Mouse (Mus musculus) ovary, adult 18-20 months (tissue): ENCODE data around the gene A930018P22Rik.

ENCODE experiments used
- DNase-seq: peaks from one replicate; pipeline ENCODE4 v3.0.0; 2022; ENCODE audit warnings: low spot score, mixed read lengths

A930018P22Rik gene

GRCm38 (mm10) chr2:104119097-104119496 is 3.5 kb upstream of the A930018P22Rik start:
- no peak for DNase-seq

GRCm38 (mm10) chr2:104120312-104120711 is 2.3 kb upstream of the A930018P22Rik start:
- no peak for DNase-seq

GRCm38 (mm10) chr2:104121681-104122504 is 676 bp upstream of the A930018P22Rik start:
- no peak for DNase-seq

DNA sequence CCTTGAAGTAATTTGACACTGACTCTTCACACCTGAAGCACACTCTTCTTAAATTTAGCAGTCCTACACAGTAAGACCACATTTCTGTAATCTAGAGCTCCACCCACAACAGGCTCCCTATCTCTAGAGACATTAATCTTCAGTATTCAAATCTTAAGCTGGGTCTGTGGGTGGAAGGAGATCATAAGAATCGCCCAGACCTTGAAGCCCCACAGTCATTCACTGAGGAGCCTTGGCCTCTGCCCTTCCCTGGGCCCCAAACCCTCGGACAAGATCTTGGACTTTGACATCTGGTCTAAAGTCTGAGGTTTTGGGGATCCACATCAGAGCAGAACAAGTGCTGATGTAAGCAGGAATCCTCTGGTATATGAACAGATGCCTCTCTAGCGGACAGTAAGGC is 971 bp downstream of the A930018P22Rik start:
- no peak for DNase-seq

DNA sequence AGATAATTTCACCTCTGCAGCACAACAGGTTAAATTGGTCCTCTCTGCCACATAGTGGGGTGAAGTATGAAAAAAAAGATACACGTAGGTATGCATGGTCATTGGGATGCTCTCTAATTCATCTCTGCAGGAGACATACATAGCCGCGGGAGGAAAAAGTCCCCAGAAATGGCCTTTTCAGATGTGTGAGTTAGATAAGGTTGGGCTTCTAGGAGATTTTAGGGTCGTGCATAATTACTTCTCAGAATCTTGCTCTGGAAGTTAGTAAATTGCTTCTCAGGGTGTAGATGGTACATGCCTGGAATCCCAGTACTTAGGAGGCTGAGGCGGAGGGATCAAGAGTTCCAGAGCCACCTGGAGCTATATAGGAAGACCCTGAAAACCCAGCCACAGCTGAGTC is 1.5 kb downstream of the A930018P22Rik start:
- no peak for DNase-seq

DNA sequence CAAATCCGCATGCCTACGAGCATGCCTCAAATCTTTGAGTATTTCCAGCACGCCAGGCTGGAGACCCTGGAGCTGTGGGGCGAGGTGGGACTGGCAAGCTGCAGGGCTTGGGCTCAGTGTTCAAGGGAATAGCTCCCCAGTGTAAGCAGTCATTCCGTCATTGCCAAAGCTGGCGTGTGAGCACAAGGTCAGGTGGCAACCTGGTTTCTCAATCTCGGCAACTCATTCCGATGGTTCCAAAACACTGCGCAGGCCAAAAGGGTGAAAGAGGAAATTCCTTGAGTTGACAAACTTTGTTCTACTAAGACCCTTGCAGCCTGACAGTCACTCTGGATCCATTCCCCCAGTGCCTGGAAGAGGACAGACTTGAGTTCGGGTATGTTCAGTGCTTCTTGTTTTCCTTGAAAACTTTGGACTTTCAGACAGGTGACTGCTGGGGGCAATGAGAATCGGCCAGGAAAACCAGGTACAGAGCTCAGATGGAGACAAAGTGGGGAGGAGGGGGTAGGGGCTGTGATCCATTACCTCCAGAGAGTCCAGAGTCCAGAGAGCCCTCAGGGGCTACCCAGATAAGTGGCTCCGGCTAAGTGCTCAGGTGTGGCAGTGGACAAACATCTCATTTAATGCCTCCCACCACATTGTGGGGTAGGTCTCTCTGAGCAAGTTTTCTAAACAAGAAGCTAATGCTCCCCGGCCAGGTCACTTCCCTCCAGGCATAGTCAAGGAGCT is 6.4 kb downstream of the A930018P22Rik start:
- no peak for DNase-seq

GRCm38 (mm10) chr2:104130165-104130564 is 7.6 kb downstream of the A930018P22Rik start:
- DNase-seq, result no peak

GRCm38 (mm10) chr2:104130969-104131368 is 8.4 kb downstream of the A930018P22Rik start:
- no peak for DNase-seq

DNA sequence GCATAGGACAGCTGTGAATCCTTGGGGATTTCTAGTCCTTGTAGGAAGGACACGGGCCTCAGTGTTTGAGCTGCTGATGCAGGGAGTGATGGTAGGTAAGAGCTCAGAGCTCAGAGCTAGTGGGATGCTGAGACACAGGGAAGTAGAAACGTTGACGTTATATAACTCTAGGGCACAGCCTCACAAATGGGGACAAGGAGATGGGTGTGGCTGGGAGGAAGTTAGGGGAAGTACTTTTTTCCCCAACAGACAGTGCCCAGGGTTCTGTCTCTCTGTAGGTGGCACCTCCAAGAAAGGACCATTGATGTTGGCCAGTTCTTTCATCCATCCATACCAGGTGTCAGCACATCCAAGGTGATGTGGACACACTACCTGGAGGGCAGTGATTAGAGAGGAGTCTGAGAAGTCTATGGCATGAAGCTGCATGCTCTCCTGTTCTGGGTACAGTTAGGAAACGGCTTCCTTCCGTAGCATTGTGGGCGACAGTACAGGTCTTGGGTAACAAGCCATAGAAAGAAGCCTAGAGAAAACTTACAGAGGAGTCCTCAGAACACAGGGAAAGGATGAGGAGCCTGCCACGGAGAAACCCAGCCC is 9.8 kb downstream of the A930018P22Rik start:
- DNase-seq, result no peak

GRCm38 (mm10) chr2:104133042-104133810 is 10.7 kb downstream of the A930018P22Rik start:
- no peak for DNase-seq

DNA sequence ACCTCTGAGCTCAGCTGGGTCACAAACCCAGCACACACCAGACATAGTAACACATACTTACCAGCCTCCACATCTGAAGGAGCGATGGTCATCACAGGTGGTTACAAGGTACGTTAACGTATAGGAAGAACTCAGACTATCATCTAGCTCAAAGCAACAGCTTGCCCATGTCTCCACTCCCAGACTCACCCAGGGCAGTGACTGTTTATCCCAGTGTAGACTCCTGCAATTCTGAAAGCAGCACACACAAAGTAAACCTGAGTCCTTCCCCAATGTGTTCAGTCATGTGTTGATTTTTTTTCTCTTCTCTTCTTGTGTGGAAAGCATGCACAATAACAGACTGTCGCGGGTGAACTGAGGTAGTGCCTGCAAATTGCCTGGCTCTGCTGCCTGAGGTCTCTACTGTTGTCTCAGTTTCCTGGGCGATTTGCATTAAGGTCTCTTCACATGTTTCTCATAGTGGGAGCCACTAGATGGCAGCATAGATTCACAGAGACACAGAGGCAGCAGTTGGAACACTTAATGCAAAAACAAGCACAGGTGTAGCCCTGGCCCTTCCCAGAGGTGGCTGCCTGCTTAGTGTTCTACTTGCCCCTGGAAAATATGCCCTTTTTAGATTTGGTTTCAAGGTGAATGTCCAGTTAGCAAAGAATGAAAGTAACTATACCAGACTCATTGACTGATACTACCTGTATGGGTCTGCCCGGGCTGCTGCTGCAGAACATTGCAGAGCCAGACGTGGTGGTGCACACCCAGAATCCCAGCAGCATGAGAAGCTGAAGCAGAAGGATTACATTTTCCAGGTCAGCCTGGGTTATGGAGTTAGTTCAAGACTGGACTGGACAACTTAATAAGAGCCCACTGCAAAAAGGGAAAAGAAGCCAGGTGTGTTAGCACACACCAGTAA is 11.8 kb downstream of the A930018P22Rik start:
- DNase-seq, result no peak

DNA sequence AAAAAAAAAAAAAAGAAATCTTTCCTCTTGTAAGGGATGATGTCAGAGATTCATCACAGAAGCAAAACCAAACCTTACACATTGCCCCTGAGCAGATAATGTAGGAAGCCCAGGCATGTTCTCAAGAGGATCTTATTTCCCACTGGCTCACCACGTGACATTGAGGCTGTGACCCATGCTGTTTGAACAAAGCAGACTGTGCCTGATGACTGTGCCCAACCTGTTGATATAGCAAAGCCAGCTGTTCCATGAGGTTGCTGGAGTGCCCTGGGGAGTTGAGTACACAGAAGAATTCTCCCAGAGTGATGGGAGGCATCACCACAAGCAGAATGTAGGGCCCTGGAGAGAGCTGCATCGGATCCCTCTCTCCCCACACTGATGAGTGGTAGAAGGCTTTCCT is 13.4 kb downstream of the A930018P22Rik start:
- DNase-seq, result no peak

DNA sequence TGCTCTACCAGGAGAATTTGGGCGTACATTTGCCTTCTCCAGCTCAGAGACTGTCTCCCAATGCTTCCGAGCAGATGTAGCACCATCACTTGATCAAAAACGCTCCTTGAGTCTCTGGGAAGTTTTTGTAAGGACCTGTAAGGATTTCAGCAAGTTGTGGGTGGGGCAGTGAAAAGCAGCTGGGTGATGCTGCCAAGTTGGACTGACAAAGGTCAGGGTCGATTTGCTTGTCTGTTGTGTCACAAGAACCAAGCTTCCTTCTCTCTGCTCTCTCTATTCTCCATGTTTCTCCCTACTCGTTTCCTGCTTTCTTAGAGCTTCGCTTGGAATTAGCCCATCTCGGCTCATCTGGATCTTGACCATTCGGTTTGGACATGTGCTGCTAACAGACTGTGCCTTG is 19.6 kb downstream of the A930018P22Rik start:
- DNase-seq, result no peak

- no peak for DNase-seq
Measured at GRCm38 (mm10) chr2:104144004-104144403, 21.4 kb downstream of the A930018P22Rik start.

DNA sequence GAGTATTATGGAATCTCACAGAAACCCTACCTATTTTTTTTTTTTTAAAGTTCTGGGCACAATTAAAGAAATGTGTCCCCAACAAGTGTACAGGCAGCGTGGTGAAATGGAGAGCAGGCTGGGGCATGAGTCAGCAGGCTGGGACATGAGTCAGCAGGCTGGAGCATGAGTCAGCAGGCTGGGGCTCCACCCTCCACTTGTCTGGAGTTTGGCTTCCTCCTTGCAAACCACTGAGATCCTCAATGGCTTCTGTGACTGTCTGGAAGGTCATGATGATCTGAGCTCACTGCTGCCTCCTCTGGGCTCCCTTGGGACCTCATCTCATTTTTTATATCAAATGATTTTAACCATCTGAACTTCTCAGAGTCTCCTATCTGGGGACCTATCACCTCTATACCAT is 23.4 kb downstream of the A930018P22Rik start:
- no peak for DNase-seq

- DNase-seq, result no peak
Measured at GRCm38 (mm10) chr2:104147910-104148561, 25.5 kb downstream of the A930018P22Rik start.

GRCm38 (mm10) chr2:104150608-104151397 is 28.2 kb downstream of the A930018P22Rik start:
- DNase-seq, result no peak

DNA sequence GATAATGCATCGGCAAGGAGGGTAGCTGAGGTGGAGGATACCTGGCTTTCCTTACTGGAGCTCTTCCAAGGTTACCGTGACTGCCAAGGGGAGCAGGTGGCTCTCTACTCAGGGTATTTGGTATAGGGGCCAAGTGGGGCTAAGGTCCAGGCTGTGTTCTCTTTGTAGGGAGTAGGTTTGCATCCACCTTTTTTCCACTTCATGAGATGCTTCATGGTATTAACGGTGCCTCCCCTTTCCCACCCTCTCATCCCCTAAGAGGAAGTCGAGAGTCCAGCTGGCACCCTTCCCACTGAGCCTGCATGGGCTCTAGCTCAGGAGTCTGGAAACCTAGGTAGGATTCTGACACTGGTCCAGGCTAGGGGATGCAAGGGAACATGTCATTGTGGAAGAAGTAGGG is 30.8 kb downstream of the A930018P22Rik start:
- no peak for DNase-seq

GRCm38 (mm10) chr2:104153876-104154275 is 31.3 kb downstream of the A930018P22Rik start:
- no peak for DNase-seq

- DNase-seq, result no peak
Measured at GRCm38 (mm10) chr2:104157831-104158230, 35.3 kb downstream of the A930018P22Rik start.
